Mouse (Mus musculus): ENCODE results near the gene Gm8251.
"Not testable (repeated sequence)": the region's sequence is repeated elsewhere in the genome, so short reads cannot be mapped to it uniquely, and the experiment has no call there.

The Gm8251 gene

DNA sequence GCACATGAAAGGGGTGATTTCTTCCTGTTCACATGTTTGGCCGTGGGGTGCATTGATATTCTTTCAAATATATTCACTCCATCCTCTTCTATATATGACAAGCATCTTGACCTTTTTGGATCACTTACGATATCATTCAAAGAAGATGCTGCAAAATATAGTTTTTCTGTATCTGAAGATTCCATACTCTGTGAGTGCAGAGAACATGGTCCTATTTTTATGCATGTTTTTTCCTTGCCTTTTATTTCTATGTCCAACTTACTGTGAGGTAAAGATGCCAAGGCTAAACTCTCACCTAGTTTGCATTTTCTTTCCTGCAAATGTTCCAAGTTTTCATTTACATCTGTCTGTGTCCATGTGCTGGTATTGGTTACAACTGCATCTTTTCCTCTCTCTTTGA, at the start of gene Gm8251:
Gene Gm8251 (minus strand): TSS at position 101 of the 400 bp plus-strand sequence.
- DNase-seq (ENCODE audit: low spot score in 2 of 2), result no peak

DNA sequence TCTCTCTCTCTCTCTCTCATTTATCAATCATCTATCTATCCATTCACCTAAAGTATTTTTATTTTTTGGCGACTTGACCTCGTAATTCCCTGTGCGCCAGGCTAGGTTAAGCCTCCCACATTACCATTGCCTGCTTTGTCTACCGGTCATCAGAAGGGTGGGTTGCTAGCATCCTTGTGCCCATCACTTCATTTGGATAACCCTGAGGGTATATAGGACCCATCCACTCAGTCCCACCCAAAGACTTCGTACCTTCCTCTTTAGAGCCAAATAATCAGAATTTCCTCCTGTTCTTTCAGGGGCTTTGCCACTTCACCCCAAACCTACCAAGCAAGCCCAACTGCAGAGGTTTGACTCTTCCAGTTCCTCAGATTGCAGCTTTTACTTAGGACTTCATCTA, 41.2 kb upstream of the Gm8251 start:
- no peak for DNase-seq (ENCODE audit: low spot score in 2 of 2)

DNA sequence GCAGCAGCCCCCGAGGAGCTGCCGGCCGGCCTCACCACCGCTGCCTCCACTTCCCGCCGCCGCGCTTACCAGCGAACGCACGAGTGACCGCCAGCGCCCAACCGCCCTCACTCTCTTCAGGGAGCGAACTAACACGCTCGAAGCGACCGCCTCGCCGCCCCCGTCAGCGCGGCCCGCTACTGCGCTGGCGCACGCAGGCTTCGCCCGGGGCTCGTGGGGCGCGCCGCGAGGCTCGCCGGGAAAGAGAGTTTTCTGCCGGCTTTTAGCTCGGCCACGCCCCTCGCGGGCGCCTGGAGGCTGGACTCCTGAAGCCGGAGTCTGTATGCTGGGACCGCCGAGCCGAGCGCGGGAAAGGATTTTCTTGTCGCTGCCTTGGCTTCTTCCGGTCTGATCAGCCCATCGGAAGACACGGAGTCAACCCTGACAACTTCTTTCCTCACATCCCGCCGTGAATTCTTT, 40.6 kb upstream of the Gm8251 start, which contains the start of gene Tex30:
Gene Tex30 (minus strand): TSS at position 183 of the 459 bp plus-strand sequence.
- DNase-seq (ENCODE audit: low spot score in 2 of 2), result peak; percentile 96

DNA sequence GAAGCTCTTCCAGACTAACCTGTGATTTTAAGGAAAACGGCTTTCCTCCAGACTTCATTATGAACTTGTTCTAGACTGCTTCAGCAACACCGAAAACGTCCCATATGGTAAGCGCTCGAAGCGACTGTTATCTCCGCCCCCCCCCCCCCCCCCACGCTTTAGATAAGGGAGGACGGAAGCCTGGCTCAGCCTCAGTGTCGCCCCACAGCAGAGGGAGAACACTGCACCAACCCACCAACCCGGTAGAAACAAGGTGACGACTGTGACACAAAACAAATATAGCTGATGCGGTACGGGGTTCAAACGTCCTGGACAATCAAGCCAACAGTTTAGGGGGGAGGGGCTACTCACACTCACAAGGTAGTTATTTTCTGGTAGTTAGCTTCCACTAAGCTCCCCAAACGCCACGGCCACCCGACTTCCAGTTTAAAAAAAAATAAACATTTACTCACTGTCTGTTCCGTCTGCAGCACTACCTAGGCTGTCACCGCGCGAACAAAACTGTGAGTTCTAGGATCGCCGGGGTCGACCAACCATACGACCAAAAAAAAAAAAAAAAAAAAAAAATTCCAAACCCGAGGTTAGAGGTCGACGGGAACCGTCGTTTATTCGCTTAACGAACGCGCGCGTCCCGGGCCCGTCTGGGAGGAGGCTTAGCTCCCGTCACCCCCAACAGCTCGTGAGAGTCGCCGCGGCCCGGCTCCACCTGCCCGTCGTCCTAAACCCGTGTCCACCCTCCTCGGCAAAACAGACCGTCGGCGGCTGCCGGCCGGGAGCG, 39.9 kb upstream of the Gm8251 start:
- peak; percentile 41 to 43 for DNase-seq (ENCODE audit: low spot score in 2 of 2)

GRCm38 (mm10) chr1:44064625-44065024, 2.9 kb upstream of the Gm8251 start:
- DNase-seq (ENCODE audit: low spot score in 2 of 2), result peak; percentile 36 to 66

DNA sequence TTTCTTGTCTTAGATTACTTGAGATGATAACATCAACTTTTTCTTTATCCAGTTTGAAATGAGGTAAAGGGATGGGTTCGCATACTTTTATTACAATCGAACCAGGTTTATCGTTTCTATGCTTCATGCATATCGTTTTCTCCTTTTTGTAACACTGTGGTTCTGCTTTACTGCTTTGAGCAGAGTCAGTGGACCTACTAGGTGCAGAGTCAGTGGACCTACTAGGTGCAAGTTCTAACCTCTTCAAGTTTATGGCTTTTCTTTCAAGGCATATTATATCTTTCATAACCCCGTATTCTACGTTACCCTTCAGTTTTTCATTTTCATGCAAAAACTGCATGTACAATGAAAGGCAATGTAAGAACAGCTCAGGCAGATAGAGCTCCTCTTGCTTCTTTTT, 1.7 kb upstream of the Gm8251 start:
- DNase-seq (ENCODE audit: low spot score in 2 of 2), result no peak

DNA sequence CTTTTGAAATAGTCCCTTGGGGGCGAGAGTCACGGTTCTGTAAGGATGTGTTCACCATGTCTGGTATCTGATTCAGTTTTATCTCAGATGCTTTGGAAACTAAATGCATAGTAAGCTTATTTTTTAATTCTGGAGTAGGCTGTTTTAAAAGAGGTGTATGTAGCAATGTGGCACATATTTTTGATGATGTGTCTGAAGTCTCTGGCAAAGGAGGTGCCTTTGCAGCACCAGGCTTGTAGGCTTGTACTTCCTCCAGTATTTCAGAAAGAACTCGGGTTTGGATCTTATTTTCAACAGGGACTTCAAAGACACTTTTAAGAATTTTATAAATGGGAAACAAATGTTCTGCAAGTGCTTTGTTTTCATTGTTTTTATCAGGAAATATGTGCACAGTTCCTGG, 3.9 kb downstream of the Gm8251 start:
- no peak for DNase-seq (ENCODE audit: low spot score in 2 of 2)

- no peak for DNase-seq (ENCODE audit: low spot score in 2 of 2)
Measured at GRCm38 (mm10) chr1:44046556-44046955, 15.2 kb downstream of the Gm8251 start.

DNA sequence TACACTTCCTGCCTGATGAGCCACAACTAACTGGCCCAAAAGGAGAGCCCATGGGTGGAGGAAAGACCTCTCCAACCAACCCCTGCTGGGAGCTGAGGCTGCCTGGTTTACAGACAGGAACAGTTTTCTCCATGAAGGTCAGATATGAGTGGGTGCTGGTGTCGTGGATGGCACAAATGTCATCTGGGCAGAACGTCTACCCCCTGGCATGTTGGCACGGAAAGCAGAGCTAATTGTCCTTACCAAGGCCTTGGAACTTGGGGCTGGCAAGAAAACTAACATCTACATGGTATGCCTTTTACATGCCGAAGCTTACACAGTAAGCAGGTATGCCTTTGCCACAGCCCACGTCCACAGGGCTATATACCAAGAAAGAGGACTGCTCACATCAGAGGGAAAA, 16.0 kb downstream of the Gm8251 start:
- not testable (repeated sequence) for DNase-seq (ENCODE audit: low spot score in 2 of 2)

DNA sequence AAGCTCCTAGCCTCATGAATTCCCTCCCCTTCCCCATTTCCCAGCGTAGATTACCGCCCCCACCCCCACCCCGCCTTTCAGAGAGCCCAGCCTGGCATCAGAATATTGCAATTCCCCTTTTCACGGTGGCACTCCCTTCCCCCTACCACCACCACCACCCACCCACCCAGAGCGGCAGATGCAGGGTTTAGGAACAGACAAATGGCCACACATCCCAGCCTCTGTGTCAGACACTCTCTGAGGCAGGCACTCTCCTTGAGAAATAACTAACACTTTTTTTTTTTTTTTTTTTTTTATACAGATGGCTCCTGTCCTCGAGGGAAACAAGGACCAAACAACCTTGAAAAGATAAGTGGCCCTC, 19.2 kb downstream of the Gm8251 start:
- DNase-seq (ENCODE audit: low spot score in 2 of 2), result no peak

DNA sequence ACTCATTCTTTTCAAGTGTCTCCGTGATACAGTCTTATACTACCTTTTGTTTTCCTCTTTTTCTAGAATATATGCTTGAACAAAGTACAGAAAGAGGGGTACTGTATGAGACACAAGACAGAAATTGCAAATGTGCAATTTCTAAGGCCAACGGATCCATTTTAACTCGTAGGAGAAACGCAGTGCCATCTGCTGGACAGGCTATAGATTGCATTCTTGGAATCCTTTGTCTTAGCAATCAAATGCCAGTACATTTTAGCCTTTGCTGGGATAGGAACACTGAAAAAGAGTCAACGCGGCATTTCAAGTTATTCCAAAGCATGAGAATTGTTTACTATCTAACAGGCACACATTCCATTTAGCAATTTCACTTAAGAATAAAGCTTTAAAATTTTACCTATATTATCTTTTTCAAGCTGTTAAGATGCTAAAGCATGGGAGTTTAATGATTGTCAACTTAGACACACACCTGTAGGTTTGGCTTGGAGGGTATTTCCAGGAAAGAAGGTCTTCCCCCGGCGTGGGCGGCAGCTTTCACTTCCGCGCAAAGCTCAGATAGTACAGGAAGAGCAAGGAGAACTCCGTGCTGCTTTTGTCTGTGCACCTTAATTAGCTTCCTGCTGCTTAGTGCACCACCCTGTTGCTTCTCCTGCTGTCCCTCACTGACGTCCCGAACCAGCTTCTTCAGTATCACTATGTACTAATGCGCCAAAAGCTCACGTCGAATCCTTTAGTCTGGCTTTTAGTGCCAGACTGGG, 19.8 kb downstream of the Gm8251 start:
- peak; percentile 67 to 75 for DNase-seq (ENCODE audit: low spot score in 2 of 2)

GRCm38 (mm10) chr1:44032948-44033347, 28.8 kb downstream of the Gm8251 start:
- no peak for DNase-seq (ENCODE audit: low spot score in 2 of 2)

GRCm38 (mm10) chr1:44032213-44032612, 29.5 kb downstream of the Gm8251 start:
- DNase-seq (ENCODE audit: low spot score in 2 of 2), result no peak

GRCm38 (mm10) chr1:44027651-44028050, 34.1 kb downstream of the Gm8251 start:
- no peak for DNase-seq (ENCODE audit: low spot score in 2 of 2)

- DNase-seq (ENCODE audit: low spot score in 2 of 2), result no peak
Measured at GRCm38 (mm10) chr1:44022656-44023055, 39.1 kb downstream of the Gm8251 start.

- no peak for DNase-seq (ENCODE audit: low spot score in 2 of 2)
Measured at GRCm38 (mm10) chr1:44019934-44020333, 41.8 kb downstream of the Gm8251 start, which contains the start of gene Mettl21c. Gene Mettl21c (minus strand): TSS chr1:44020034.

DNA sequence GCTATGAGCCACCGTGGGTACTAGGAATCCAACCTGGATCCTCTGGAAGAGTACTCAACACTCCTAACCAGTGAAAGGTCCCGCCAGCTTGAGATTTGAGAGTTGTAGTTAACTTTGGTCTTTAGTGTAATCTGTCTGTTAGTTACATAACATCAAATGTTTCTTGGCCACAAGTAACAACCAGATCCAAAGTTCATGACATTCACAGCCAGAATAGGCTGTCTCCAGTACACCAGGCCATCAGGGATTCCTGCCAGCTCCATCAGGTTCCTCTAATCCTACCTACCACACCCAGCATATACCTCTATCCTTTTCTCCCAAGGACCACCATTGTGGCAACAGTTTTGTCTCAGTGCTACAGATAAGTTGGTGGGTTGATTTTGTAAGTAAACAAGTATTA, 46.2 kb downstream of the Gm8251 start:
- DNase-seq (ENCODE audit: low spot score in 2 of 2), result no peak
